Mouse (Mus musculus) mouse embryonic stem cell (cell line): ENCODE measurements around the gene Bcas3.

Experiments
- in situ Hi-C, 2 experiments: fragments of 300-500 bp; cut with MboI; formaldehyde crosslinking; loops; 1 replicate in 1 of 2; 3 replicates in 1 of 2; pipeline ENCODE4 v1.14.3; 2019 to 2020; ENCODE audit warnings: low sequenced_read_pairs in 2 of 2, low pct_unique_long_range_greater_than_20kb in 1 of 2, mixed read lengths in 1 of 2; ENCODE audit not compliant: unreplicated experiment in 1 of 2

Gene Bcas3

GRCm38 (mm10) chr11:85518025-85518756, 165.2 kb downstream of the Bcas3 start:
- in situ Hi-C loops = no loop called here

- in situ Hi-C loops = no loop called here
Observed at GRCm38 (mm10) chr11:85520236-85520635, 167.3 kb downstream of the Bcas3 start.

- in situ Hi-C loops = no loop called here
Observed at GRCm38 (mm10) chr11:85520996-85521395, 168.0 kb downstream of the Bcas3 start.

GRCm38 (mm10) chr11:85523646-85524045, 170.7 kb downstream of the Bcas3 start:
- in situ Hi-C loops = no loop called here

- in situ Hi-C loops = no loop called here
Observed at GRCm38 (mm10) chr11:85524186-85524585, 171.2 kb downstream of the Bcas3 start.

GRCm38 (mm10) chr11:85524841-85525500, 172.0 kb downstream of the Bcas3 start:
- in situ Hi-C loops = loop anchor here in 1 of 2 experiments (5.0 kb wide), 1 partner anchor 312 kb away; no protein-coding TSS in a partner anchor

- in situ Hi-C loops = loop anchor here in 1 of 2 experiments (5.0 kb wide), 1 partner anchor 312 kb away; no protein-coding TSS in a partner anchor
Observed at GRCm38 (mm10) chr11:85525501-85525885, 172.5 kb downstream of the Bcas3 start.

GRCm38 (mm10) chr11:85525979-85526775, 173.2 kb downstream of the Bcas3 start:
- in situ Hi-C loops = loop anchor here in 1 of 2 experiments (5.0 kb wide), 1 partner anchor 311 kb away; no protein-coding TSS in a partner anchor

GRCm38 (mm10) chr11:85527261-85527660, 174.3 kb downstream of the Bcas3 start:
- in situ Hi-C loops = loop anchor here in 1 of 2 experiments (5.0 kb wide), 1 partner anchor 310 kb away; no protein-coding TSS in a partner anchor

- in situ Hi-C loops = loop anchor here in 1 of 2 experiments (5.0 kb wide), 1 partner anchor 308 kb away; no protein-coding TSS in a partner anchor
Observed at GRCm38 (mm10) chr11:85529531-85530285, 176.7 kb downstream of the Bcas3 start.

- in situ Hi-C loops = no loop called here
Observed at GRCm38 (mm10) chr11:85540989-85541388, 188.0 kb downstream of the Bcas3 start.

GRCm38 (mm10) chr11:85543311-85543710, 190.3 kb downstream of the Bcas3 start:
- in situ Hi-C loops = no loop called here

- in situ Hi-C loops = no loop called here
Observed at GRCm38 (mm10) chr11:85545602-85546001, 192.6 kb downstream of the Bcas3 start.

- in situ Hi-C loops = no loop called here
Observed at GRCm38 (mm10) chr11:85547966-85548365, 195.0 kb downstream of the Bcas3 start.

GRCm38 (mm10) chr11:85549651-85550050, 196.7 kb downstream of the Bcas3 start:
- in situ Hi-C loops = no loop called here

- in situ Hi-C loops = no loop called here
Observed at GRCm38 (mm10) chr11:85555066-85555465, 202.1 kb downstream of the Bcas3 start.

GRCm38 (mm10) chr11:85555721-85556120, 202.8 kb downstream of the Bcas3 start:
- in situ Hi-C loops = no loop called here

GRCm38 (mm10) chr11:85565068-85565467, 212.1 kb downstream of the Bcas3 start:
- in situ Hi-C loops = no loop called here
